Mouse (Mus musculus): ENCODE results near the gene Suco. TPM values are rescaled to one million over a fixed set of nuclear protein-coding genes. Genes with fewer than 3 reads are reported as not detected.
A peak's percentile ranks its signal among the peaks of the same experiment; 100 is the strongest.

Suco gene
- total and polyA plus RNA-seq, 3 experiments = 2.0 to 90.6 (median 58.9) TPM

DNA sequence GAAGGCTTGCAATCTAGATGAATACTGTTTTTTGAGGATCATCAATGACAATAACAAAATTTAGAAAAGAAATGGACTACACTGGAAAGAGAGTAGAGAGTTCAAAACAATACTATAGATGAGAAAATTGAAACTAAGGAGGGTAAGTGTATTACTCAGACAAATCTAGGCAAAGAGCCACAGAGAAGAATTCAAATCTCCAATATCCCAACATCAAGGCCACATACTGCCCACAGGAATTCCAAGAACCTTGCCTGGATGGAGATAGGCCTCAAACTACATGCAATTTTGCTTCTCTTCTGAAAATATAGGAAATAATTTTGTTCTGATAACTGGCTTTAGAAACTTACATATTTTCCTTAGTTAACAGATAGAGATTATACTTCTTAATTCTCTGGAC is 76.2 kb downstream of the Suco start:
- peaks cover 13% of the 10 kb centered on the region for H3K4me1 ChIP-seq (ENCODE audit: insufficient read depth, low read depth, low read length)
- TF ChIP-seq CTCF (IDR thresholded peaks at IDR 0.05; ENCODE audit: low read depth, low read length) (no peak), GATA1 (IDR thresholded peaks at IDR 0.05; ENCODE audit: borderline replicate concordance, low read length) (no peak), POLR2AphosphoS5 (IDR thresholded peaks at IDR 0.05; ENCODE audit: insufficient replicate concordance, low read depth, low read length) (no peak), TAL1 (conservative IDR thresholded peaks at IDR 0.05; ENCODE audit: low read depth, low read length) (no peak), GATA2 (IDR thresholded peaks at IDR 0.05; ENCODE audit: borderline replicate concordance, low read depth, low read length) (no peak)

GRCm38 (mm10) chr1:161799791-161800190 is 76.7 kb downstream of the Suco start:
- TF ChIP-seq CTCF (IDR thresholded peaks at IDR 0.05; ENCODE audit: low read depth, low read length) = no peak
- no peak for TF ChIP-seq GATA2 (IDR thresholded peaks at IDR 0.05; ENCODE audit: borderline replicate concordance, low read depth, low read length)
- TF ChIP-seq POLR2AphosphoS5 (IDR thresholded peaks at IDR 0.05; ENCODE audit: insufficient replicate concordance, low read depth, low read length) = no peak
- TF ChIP-seq TAL1 (conservative IDR thresholded peaks at IDR 0.05; ENCODE audit: low read depth, low read length) = no peak
- no peak for TF ChIP-seq GATA1 (IDR thresholded peaks at IDR 0.05; ENCODE audit: borderline replicate concordance, low read length)
- Histone ChIP-seq H3K27me3 (ENCODE audit: insufficient read depth, low read length) (no peaks in the 10 kb centered on the region), H3K4me1 (ENCODE audit: insufficient read depth, low read depth, low read length) (peaks cover 13% of the 10 kb centered on the region), H3K4me3 (ENCODE audit: low read depth, low read length) (no peak overlapping the region), H3K36me3 (replicated peaks) (no peaks in the 10 kb centered on the region), H3K9me3 (replicated peaks) (peaks cover 6% of the 10 kb centered on the region)
- no peak for ATAC-seq (ENCODE audit: extremely low read depth, insufficient number of reproducible peaks, low FRiP score, poor library complexity, severe bottlenecking)
- DNase-seq (ENCODE audit: low spot score) = no peak

More for the DNA sequence above, 76.2 kb downstream of the Suco start:
- no peak for ATAC-seq (ENCODE audit: extremely low read depth, insufficient number of reproducible peaks, low FRiP score, poor library complexity, severe bottlenecking)
- Histone ChIP-seq H3K36me3 (replicated peaks) (no peaks in the 10 kb centered on the region), H3K27me3 (ENCODE audit: insufficient read depth, low read length) (no peaks in the 10 kb centered on the region), H3K9me3 (replicated peaks) (peaks cover 6% of the 10 kb centered on the region), H3K4me3 (ENCODE audit: low read depth, low read length) (no peak overlapping the region)
- DNase-seq (ENCODE audit: low spot score) = no peak

DNA sequence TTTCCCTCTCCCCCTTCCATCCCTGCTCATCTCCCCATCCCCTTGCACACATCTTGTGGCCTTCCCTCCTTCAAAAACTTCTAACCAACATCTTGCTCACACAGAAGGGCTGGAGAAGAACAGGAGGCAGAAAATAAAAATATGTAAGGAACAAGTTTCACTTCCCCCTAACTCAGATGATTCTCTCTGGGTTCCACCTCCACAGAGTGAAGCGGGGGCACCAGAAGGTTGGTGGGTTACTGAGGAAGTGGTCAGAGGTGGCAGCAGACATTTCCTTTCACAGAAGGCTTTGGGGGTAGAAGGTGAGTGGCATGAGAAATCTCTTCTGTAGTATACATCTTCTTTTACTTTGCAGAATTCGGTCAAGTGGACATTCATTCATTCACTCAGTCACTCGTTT is 77.6 kb downstream of the Suco start:
- Histone ChIP-seq H3K36me3 (replicated peaks) (no peaks in the 10 kb centered on the region), H3K4me1 (ENCODE audit: insufficient read depth, low read depth, low read length) (peaks cover 22% of the 10 kb centered on the region), H3K9me3 (replicated peaks) (peaks cover 6% of the 10 kb centered on the region), H3K27me3 (ENCODE audit: insufficient read depth, low read length) (no peaks in the 10 kb centered on the region), H3K4me3 (ENCODE audit: low read depth, low read length) (no peak overlapping the region)
- ATAC-seq (ENCODE audit: extremely low read depth, insufficient number of reproducible peaks, low FRiP score, poor library complexity, severe bottlenecking) = no peak
- TF ChIP-seq POLR2AphosphoS5 (IDR thresholded peaks at IDR 0.05; ENCODE audit: insufficient replicate concordance, low read depth, low read length) = no peak
- TF ChIP-seq CTCF (IDR thresholded peaks at IDR 0.05; ENCODE audit: low read depth, low read length) = no peak
- TF ChIP-seq GATA2 (IDR thresholded peaks at IDR 0.05; ENCODE audit: borderline replicate concordance, low read depth, low read length) = no peak
- no peak for TF ChIP-seq TAL1 (conservative IDR thresholded peaks at IDR 0.05; ENCODE audit: low read depth, low read length)
- no peak for TF ChIP-seq GATA1 (IDR thresholded peaks at IDR 0.05; ENCODE audit: borderline replicate concordance, low read length)
- DNase-seq (ENCODE audit: low spot score) = no peak

DNA sequence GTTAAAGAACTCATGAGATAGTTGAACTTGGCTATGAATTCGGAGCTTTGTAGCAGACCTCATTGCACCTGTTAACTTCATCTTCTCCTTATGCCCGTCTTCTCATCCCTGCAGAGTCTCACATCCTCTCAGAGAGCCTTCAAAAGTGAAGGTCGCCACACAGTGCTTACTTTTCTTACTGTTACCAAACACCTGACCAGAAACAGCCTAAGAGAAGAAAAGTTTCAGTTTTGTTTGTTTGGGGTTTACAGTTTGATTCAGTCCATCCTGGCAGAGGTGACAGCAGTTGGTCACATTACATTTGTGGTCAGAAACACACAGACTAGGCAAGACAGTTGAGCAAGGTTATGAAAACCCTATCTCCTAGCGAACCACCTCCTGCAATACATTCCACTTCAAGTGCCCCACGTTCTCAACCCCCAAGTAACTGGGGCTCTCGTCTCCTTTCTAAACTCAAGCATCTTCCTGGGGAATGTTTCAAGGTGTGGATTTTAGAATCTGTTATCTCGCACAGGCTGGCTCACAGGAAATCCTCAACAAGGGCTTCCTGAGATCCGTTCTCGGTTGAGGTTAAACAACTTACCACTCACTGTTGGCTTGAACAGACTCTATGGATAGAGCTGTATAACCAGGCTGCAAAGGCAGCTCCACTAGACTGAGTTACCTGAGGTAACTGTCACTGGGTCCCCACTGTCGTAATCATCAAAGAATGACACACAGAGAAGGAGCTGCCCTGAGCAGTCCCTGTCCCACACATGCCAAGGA is 81.9 kb downstream of the Suco start:
- no peaks in the 10 kb centered on the region for H3K27me3 ChIP-seq (ENCODE audit: insufficient read depth, low read length)
- peaks cover 2% of the 10 kb centered on the region for H3K9me3 ChIP-seq (replicated peaks)
- H3K4me1 ChIP-seq (ENCODE audit: insufficient read depth, low read depth, low read length) = peaks cover 58% of the 10 kb centered on the region
- no peaks in the 10 kb centered on the region for H3K36me3 ChIP-seq (replicated peaks)
- no peak for DNase-seq (ENCODE audit: low spot score)
- ATAC-seq (ENCODE audit: extremely low read depth, insufficient number of reproducible peaks, low FRiP score, poor library complexity, severe bottlenecking) = no peak
- H3K4me3 ChIP-seq (ENCODE audit: low read depth, low read length) = no peak overlapping the region
- TF ChIP-seq CTCF (IDR thresholded peaks at IDR 0.05; ENCODE audit: low read depth, low read length) (no peak), GATA1 (IDR thresholded peaks at IDR 0.05; ENCODE audit: borderline replicate concordance, low read length) (no peak), POLR2AphosphoS5 (IDR thresholded peaks at IDR 0.05; ENCODE audit: insufficient replicate concordance, low read depth, low read length) (no peak)

GRCm38 (mm10) chr1:161793321-161793720 is 83.2 kb downstream of the Suco start:
- ATAC-seq (ENCODE audit: extremely low read depth, insufficient number of reproducible peaks, low FRiP score, poor library complexity, severe bottlenecking) = no peak
- H3K4me3 ChIP-seq (ENCODE audit: low read depth, low read length) = no peak overlapping the region
- no peaks in the 10 kb centered on the region for H3K36me3 ChIP-seq (replicated peaks)
- DNase-seq (ENCODE audit: low spot score) = no peak
- no peaks in the 10 kb centered on the region for H3K27me3 ChIP-seq (ENCODE audit: insufficient read depth, low read length)
- H3K9me3 ChIP-seq (replicated peaks) = no peaks in the 10 kb centered on the region
- no peak for TF ChIP-seq CTCF (IDR thresholded peaks at IDR 0.05; ENCODE audit: low read depth, low read length)
- no peak for TF ChIP-seq GATA1 (IDR thresholded peaks at IDR 0.05; ENCODE audit: borderline replicate concordance, low read length)
- peaks cover 64% of the 10 kb centered on the region for H3K4me1 ChIP-seq (ENCODE audit: insufficient read depth, low read depth, low read length)

DNA sequence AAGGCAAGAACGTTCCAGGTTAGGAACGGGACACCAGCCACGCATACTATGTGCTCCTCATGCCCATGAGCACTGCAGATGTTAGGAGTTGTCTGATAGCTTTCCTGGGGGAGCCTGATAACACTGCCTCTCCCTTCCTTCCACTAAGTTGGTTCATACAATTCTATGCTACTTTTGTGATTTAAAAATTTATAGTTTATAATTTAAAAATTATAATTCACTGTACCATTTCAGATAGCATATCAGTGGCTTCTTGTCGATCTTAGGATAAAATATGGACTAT is 83.9 kb downstream of the Suco start:
- peaks cover 67% of the 10 kb centered on the region for H3K4me1 ChIP-seq (ENCODE audit: insufficient read depth, low read depth, low read length)
- TF ChIP-seq GATA1 (IDR thresholded peaks at IDR 0.05; ENCODE audit: borderline replicate concordance, low read length) (no peak), CTCF (IDR thresholded peaks at IDR 0.05; ENCODE audit: low read depth, low read length) (no peak), GATA2 (IDR thresholded peaks at IDR 0.05; ENCODE audit: borderline replicate concordance, low read depth, low read length) (no peak), TAL1 (conservative IDR thresholded peaks at IDR 0.05; ENCODE audit: low read depth, low read length) (no peak), POLR2AphosphoS5 (IDR thresholded peaks at IDR 0.05; ENCODE audit: insufficient replicate concordance, low read depth, low read length) (no peak)
- DNase-seq (ENCODE audit: low spot score) = no peak
- H3K4me3 ChIP-seq (ENCODE audit: low read depth, low read length) = peak overlapping the region; percentile 10; the same call in 1 of the 2 replicates
- no peaks in the 10 kb centered on the region for H3K36me3 ChIP-seq (replicated peaks)
- H3K9me3 ChIP-seq (replicated peaks) = no peaks in the 10 kb centered on the region
- no peaks in the 10 kb centered on the region for H3K27me3 ChIP-seq (ENCODE audit: insufficient read depth, low read length)
- ATAC-seq (ENCODE audit: extremely low read depth, insufficient number of reproducible peaks, low FRiP score, poor library complexity, severe bottlenecking) = no peak
